Mouse (Mus musculus) forebrain, embryonic 11.5 days (tissue): Measurements from ENCODE around the gene Ankrd39. TPM values are rescaled to one million over a fixed set of nuclear protein-coding genes. Genes with fewer than 3 reads are reported as not detected.
A peak's percentile ranks its signal among the peaks of the same experiment; 100 is the strongest.

Experiments
- ATAC-seq: fragments of 200-750 bp; cut with Nextera tagmentation; replicated peaks from 2 replicates; pipeline ENCODE4 v1.8.0; 2017; ENCODE audit warnings: moderate TSS enrichment; ENCODE audit not compliant: low FRiP score
- DNase-seq: peaks from one replicate; pipeline ENCODE4 v3.0.0-alpha.2; 2017; ENCODE audit warnings: low spot score
- H3K27ac ChIP-seq: fragments of 300-500 bp; sonication (generic); 2 replicates; pipeline ENCODE4 v1.5.1; 2014; ENCODE audit warnings: low read depth, low read length
- H3K27me3 ChIP-seq: fragments of 300-500 bp; sonication (generic); 2 replicates; pipeline ENCODE4 v1.6.1; 2014; ENCODE audit warnings: mild to moderate bottlenecking, low read length, mixed read lengths; ENCODE audit not compliant: control insufficient read depth, insufficient read depth
- H3K36me3 ChIP-seq: fragments of 300-500 bp; sonication (generic); 2 replicates; pipeline ENCODE4 v1.6.1; 2014; ENCODE audit warnings: mild to moderate bottlenecking, low read length, moderate library complexity, mixed read lengths; ENCODE audit not compliant: control insufficient read depth, insufficient read depth
- H3K4me1 ChIP-seq: fragments of 300-500 bp; sonication (generic); replicated peaks from 2 replicates; pipeline ENCODE4 v1.6.1; 2014; ENCODE audit warnings: low read length, mixed read lengths; ENCODE audit not compliant: control insufficient read depth, insufficient read depth
- H3K4me2 ChIP-seq: fragments of 300-500 bp; sonication (generic); 2 replicates; pipeline ENCODE4 v1.6.1; 2014; ENCODE audit warnings: low read depth, mild to moderate bottlenecking, low read length, moderate library complexity, mixed read lengths; ENCODE audit not compliant: severe bottlenecking
- H3K4me3 ChIP-seq: fragments of 300-500 bp; sonication (generic); 2 replicates; pipeline ENCODE4 v1.5.1; 2014; ENCODE audit warnings: low read depth, low read length
- H3K9ac ChIP-seq: fragments of 300-500 bp; sonication (generic); 2 replicates; pipeline ENCODE4 v1.6.1; 2014; ENCODE audit warnings: low read length
- H3K9me3 ChIP-seq: fragments of 300-500 bp; sonication (generic); 2 replicates; pipeline ENCODE4 v1.6.1; 2016; ENCODE audit warnings: low read length, mixed read lengths; ENCODE audit not compliant: control insufficient read depth
- WGBS: fragments of 180-500 bp; shearing (Covaris S2); extraction: QIAGEN DNeasy Blood & Tissue Kit; methylation state at CpG from one replicate; pipeline ENCODE4 v1.1.7; 2014; 5-methylcytosine and 5-hydroxymethylcytosine counted together
- polyA plus RNA-seq: library from polyadenylated mRNA; unstranded; fragments of >200 nt; fragmentation: Nextera tagmentation; extraction: Ambion mirVana; gene quantifications from 2 replicates; pipeline ENCODE4 v1.2.1, GENCODE M21; 2014

Ankrd39 gene
- polyA plus RNA-seq, 1 experiment from 2014 or later = 18.7 TPM

DNA sequence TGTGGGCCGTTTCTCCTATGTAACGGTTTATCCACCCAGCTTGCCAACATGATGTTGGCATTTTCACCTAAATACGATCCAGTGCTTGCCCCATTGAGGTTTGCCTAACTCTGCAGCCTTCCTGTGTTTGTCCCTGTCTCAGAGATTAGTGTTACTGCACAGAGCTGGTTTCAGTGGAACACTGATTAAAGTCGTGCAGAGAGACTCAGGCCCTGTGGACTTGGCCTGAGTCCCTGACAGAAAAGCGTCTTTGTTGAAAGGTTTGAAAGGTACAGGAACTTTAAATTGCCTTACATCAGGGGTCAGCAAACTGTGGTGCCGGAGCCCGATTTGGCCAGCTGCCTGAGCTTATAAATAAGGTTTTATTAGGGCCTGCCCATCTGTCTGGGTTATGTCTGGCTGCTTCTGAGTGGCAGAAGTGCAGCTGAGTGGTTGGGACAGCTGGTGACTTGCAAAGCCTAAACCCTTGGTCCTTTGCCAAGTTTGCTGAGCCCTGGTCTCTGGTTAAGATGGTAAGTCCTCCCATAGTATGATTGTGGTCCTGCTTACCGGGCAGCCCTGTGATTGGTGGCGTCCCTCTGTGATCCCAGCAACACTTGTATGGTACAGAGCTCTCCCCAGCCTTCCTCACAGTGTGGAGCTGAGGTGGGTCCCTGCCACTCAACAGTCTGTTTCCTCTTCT is 23.8 kb downstream of the Ankrd39 start:
- Histone ChIP-seq H3K36me3 (peaks cover 22% of the 10 kb centered on the region), H3K27ac (no peak overlapping the region), H3K9ac (no peak overlapping the region), H3K4me2 (no peak overlapping the region), H3K9me3 (no peaks in the 10 kb centered on the region), H3K4me1 (no peaks in the 10 kb centered on the region; the same call in 1 of the 2 replicates), H3K4me3 (no peak overlapping the region), H3K27me3 (no peaks in the 10 kb centered on the region)
- 89% methylated on average over 9 of the region's 9 CpGs for WGBS
- ATAC-seq (no peak), DNase-seq (no peak)

DNA sequence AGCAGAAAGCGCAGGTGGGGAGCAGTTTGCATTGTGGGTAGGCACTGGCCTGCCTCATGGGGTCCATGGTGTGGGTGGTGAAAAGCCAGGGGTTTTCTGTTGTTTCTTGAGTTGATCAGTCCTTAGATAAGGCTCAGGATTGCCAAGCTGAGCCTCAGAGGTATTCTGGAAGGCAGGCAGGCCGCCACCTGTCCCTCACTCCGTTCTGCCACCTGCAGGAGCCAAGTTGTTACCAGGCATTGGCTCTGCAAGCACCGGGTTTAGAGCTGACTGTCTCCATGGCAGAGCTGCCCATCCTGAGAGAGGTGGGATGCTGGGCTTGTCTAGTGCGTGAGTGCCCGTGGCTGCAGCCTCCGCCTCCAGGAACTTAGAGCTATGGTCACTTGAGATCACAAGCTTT is 25.0 kb downstream of the Ankrd39 start:
- H3K36me3 ChIP-seq = peaks cover 22% of the 10 kb centered on the region
- no peak overlapping the region for H3K27ac ChIP-seq
- H3K4me2 ChIP-seq = no peak overlapping the region
- no peak overlapping the region for H3K4me3 ChIP-seq
- ATAC-seq (no peak), DNase-seq (no peak)
- H3K9ac ChIP-seq = no peak overlapping the region
- H3K9me3 ChIP-seq = no peaks in the 10 kb centered on the region
- H3K4me1 ChIP-seq = no peaks in the 10 kb centered on the region
- H3K27me3 ChIP-seq = no peaks in the 10 kb centered on the region
- WGBS = 93% methylated on average over 7 of the region's 7 CpGs

DNA sequence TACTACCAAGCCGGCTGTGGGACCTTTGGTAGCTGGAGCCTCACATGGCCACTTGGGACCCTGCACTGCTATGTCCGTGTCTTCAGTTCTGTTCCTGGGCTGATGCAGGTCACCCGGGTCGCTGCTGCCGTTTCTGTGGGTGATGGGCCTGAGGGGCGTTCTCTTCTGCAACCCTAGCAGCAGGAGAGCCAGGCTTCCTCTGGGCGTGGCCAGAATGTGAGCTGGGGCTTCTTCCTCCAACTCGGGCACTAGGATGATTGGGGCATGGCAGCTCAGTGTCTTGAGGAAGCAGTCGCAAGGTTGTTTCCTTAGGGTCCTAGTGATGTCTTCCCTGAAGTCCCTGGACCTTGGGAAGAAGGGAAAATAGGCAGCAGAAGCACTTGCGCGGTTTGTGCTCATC is 27.6 kb downstream of the Ankrd39 start:
- DNase-seq (no peak), ATAC-seq (no peak)
- H3K4me3 ChIP-seq = no peak overlapping the region
- H3K36me3 ChIP-seq = peaks cover 25% of the 10 kb centered on the region
- H3K9ac ChIP-seq = no peak overlapping the region
- H3K4me1 ChIP-seq = peaks cover 2% of the 10 kb centered on the region; the same call in 1 of the 2 replicates
- WGBS = 87% methylated on average over 11 of the region's 11 CpGs
- H3K27me3 ChIP-seq = no peaks in the 10 kb centered on the region
- H3K27ac ChIP-seq = no peak overlapping the region
- H3K9me3 ChIP-seq = no peaks in the 10 kb centered on the region
- H3K4me2 ChIP-seq = no peak overlapping the region

DNA sequence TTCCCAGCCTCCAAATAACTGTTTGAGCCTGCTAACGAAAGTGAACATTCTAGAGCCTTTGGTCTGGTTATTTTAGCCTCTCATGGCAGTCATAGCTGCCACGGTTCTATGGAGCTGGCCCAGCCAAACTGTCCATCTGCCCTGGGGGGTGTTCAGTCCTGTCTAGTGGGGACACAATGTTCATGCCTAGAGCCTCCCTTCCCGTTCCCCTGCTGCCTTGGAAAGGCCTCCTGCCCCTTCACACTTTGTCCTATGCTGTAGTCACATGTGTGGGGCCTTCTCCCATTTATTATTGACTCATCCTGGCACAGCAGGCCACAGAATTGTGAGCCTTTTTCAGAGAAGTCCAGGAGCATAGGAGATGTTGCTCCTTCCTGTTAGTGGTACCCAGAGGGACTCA is 29.0 kb downstream of the Ankrd39 start:
- Histone ChIP-seq H3K9me3 (no peaks in the 10 kb centered on the region), H3K9ac (no peak overlapping the region), H3K4me2 (no peak overlapping the region), H3K27ac (no peak overlapping the region), H3K4me3 (no peak overlapping the region), H3K27me3 (no peaks in the 10 kb centered on the region), H3K4me1 (peaks cover 4% of the 10 kb centered on the region), H3K36me3 (peaks cover 21% of the 10 kb centered on the region)
- 88% methylated on average over 3 of the region's 3 CpGs for WGBS
- no peak for DNase-seq
- no peak for ATAC-seq

DNA sequence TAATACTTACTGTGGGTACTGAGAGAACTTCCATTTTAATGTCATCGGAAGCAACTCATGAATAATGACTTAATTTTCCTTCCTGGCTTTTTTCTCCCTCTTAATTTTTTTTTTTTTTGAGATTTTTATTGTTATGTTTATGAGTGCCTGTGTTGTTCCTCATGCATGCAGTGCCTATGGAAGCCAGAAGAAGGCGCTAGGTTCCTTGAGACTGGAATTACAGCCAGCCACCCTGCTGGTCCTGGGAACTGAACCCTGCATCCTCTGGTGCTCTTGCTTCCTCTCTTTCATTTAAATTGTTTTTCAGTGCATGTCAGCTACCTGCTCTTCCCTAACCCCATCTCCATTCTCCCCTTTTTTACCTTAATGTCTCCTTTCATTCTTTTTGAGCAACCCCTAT is 33.5 kb downstream of the Ankrd39 start:
- H3K4me2 ChIP-seq = peak overlapping the region; percentile 96; the same call in 1 of the 2 replicates
- ATAC-seq (no peak), DNase-seq (no peak)
- no peaks in the 10 kb centered on the region for H3K9me3 ChIP-seq
- H3K4me1 ChIP-seq = peaks cover 4% of the 10 kb centered on the region
- H3K9ac ChIP-seq = no peak overlapping the region
- peak overlapping the region; percentile 92 for H3K4me3 ChIP-seq
- H3K27ac ChIP-seq = no peak overlapping the region
- 48% methylated on average over 2 of the region's 2 CpGs for WGBS
- no peaks in the 10 kb centered on the region for H3K27me3 ChIP-seq
- H3K36me3 ChIP-seq = peaks cover 3% of the 10 kb centered on the region; the same call in 1 of the 2 replicates

DNA sequence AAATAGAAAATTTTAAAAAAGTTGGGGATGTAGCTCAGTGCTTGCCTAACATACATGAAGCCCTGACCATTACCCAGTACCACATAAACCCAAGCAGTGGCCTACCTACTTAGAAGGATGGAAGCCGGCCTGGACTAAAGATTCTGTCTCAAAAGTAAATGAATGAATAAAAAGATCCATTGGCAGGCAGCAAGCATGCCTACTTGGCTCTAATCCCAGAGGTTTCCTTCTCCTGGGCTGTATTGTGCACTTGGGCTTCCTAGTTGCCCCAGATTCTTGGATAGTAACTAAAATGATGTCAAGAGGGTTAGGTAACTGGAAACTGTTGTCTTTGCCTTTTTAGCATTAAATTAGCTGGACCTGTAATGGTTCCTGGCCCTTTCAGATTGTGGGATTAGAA is 33.9 kb downstream of the Ankrd39 start:
- Histone ChIP-seq H3K4me2 (peak overlapping the region; percentile 96), H3K9me3 (no peaks in the 10 kb centered on the region), H3K9ac (peak overlapping the region; percentile 84), H3K27ac (no peak overlapping the region), H3K4me1 (peaks cover 4% of the 10 kb centered on the region), H3K36me3 (peaks cover 3% of the 10 kb centered on the region; the same call in 1 of the 2 replicates), H3K27me3 (no peaks in the 10 kb centered on the region), H3K4me3 (peak overlapping the region; percentile 92)
- ATAC-seq (no peak), DNase-seq (no peak)
- WGBS = 3% methylated on average over 1 of the region's 1 CpGs

DNA sequence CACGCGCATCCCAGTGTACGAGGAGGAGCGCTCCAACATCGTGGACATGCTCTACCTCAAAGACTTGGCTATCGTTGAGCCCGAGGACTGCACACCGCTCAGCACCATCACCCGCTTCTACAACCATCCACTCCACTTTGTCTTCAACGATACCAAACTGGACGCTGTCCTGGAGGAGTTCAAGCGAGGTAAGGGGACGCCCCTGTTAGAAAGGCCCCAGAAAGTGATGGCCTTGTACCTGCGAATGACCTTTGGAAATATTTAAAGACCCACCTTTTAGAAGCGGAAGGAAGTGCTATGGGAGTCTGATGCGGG is 34.3 kb downstream of the Ankrd39 start:
- WGBS = 1% methylated on average over 16 of the region's 16 CpGs
- no peak for ATAC-seq
- peak overlapping the region; percentile 95; the same call in 1 of the 2 replicates for H3K27ac ChIP-seq

DNA sequence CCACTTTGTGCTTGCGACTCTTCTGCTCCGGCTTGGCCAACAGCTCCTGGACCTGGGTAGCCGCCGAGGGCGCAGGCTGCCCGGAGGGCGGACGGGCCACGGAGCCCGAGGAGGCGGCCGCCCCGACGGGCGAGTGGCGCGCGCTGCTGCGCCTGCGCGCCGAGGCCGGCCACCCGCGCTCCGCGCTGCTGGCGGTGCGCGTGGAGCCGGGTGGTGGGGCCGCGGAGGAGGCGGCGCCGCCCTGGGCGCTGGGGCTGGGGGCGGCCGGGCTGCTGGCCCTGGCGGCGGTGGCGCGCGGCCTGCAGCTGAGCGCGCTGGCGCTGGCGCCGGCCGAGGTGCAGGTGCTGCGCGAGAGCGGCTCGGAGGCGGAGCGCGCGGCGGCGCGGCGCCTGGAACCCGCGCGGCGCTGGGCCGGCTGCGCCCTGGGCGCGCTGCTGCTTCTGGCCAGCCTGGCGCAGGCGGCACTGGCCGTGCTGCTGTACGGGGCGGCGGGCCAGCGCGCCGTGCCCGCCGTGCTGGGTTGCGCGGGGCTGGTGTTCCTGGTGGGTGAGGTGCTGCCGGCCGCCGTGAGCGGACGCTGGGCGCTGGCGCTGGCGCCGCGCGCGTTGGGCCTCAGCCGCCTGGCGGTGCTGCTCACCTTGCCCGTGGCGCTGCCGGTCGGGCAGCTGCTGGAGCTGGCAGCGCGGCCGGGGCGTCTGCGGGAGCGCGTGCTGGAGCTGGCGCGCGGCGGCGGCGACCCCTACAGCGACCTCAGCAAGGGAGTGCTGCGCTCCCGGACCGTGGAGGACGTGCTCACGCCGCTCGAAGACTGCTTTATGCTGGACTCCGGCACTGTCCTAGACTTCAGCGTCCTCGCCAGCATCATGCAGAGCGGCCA is 34.9 kb downstream of the Ankrd39 start:
- under 1% methylated on average over 97 of the region's 126 CpGs for WGBS
- Histone ChIP-seq H3K9ac (peak overlapping the region; percentile 84), H3K4me1 (peaks cover 4% of the 10 kb centered on the region), H3K27me3 (no peaks in the 10 kb centered on the region), H3K9me3 (no peaks in the 10 kb centered on the region), H3K4me3 (peak overlapping the region; percentile 92), H3K27ac (peak overlapping the region; percentile 95), H3K4me2 (peak overlapping the region; percentile 96), H3K36me3 (peaks cover 3% of the 10 kb centered on the region; the same call in 1 of the 2 replicates)
- ATAC-seq (peak; percentile 64), DNase-seq (peak; percentile 80)

More for the DNA sequence above, 34.3 kb downstream of the Ankrd39 start:
- DNase-seq = no peak
- Histone ChIP-seq H3K36me3 (peaks cover 3% of the 10 kb centered on the region; the same call in 1 of the 2 replicates), H3K9ac (peak overlapping the region; percentile 84), H3K9me3 (no peaks in the 10 kb centered on the region), H3K4me2 (peak overlapping the region; percentile 96), H3K4me1 (peaks cover 4% of the 10 kb centered on the region), H3K4me3 (peak overlapping the region; percentile 92), H3K27me3 (no peaks in the 10 kb centered on the region)
